Mouse (Mus musculus): Measurements from ENCODE around the gene Afap1l2.

- no peak for TF ChIP-seq CTCF (IDR thresholded peaks at IDR 0.05; ENCODE audit: borderline replicate concordance, extremely low read depth, insufficient read depth, insufficient read length)
- TF ChIP-seq POLR2A (IDR thresholded peaks at IDR 0.05; ENCODE audit: borderline replicate concordance, extremely low read depth, insufficient read depth, insufficient read length, poor library complexity, severe bottlenecking), result no peak
Observed at GRCm38 (mm10) chr19:56998910-56999309, 9.1 kb downstream of the Afap1l2 start.

Measured in brain, embryonic 14.5 days (tissue).